ENCODE assay signal across 7 mouse cellular contexts in the genomic region with DNA sequence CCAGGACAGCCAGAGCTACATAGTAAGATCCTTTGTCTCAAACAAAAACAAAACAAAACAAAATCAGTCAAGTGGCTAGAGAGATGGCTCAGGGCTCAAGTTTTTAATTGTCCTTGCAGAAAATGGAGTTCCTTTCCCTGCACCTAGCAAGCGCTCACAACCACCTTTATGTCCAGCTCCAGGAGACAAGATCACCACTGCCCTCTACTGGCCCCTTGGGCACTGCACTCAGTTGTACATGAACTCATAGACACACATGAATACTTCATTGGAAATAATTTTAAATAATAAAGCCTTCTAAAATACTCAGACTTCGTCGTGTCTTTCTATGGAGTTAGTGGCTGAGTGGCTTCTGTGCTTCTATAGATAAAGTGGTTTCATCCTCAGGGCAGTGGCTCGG. TPM values are rescaled to one million over a fixed set of nuclear protein-coding genes. Genes with fewer than 3 reads are reported as not detected.
A peak's percentile ranks its signal among the peaks of the same experiment; 100 is the strongest.
DNase-seq lines count a peak whose midpoint lies in the region; ATAC-seq and TF ChIP-seq lines count a peak whose summit lies in the region.

No protein-coding gene starts in this region.

- no peak overlapping the region for H3K4me2 ChIP-seq in midbrain, embryonic 14.5 days (ENCODE audit: low read length)
- no peak overlapping the region for H3K4me2 ChIP-seq in midbrain, embryonic 16.5 days (ENCODE audit: low read length)
- no peak overlapping the region for H3K4me2 ChIP-seq in liver, postnatal 0 days (ENCODE audit: low read depth, low read length)

- no peaks in the 10 kb centered on the region for H3K4me1 ChIP-seq in midbrain, embryonic 14.5 days (ENCODE audit: control insufficient read depth, insufficient read depth, low read length)
- no peaks in the 10 kb centered on the region; the same call in 1 of the 2 replicates for H3K4me1 ChIP-seq in midbrain, embryonic 16.5 days (ENCODE audit: control insufficient read depth, insufficient read depth, low read length)
- 0 out of 2 replicates have a peak, but pooled peaks cover 6% of the 10 kb centered on the region for H3K4me1 ChIP-seq in liver, postnatal 0 days (ENCODE audit: insufficient read depth)

- H3K27me3 ChIP-seq in midbrain, embryonic 14.5 days (ENCODE audit: control insufficient read depth, insufficient read depth, low read length) = peaks cover 4% of the 10 kb centered on the region; the same call in 1 of the 2 replicates
- H3K27me3 ChIP-seq in midbrain, embryonic 16.5 days (ENCODE audit: control insufficient read depth, insufficient read depth, low read depth, low read length) = peaks cover 9% of the 10 kb centered on the region
- peaks cover 11% of the 10 kb centered on the region for H3K27me3 ChIP-seq in liver, postnatal 0 days (ENCODE audit: insufficient read depth, low read length)

- no peak overlapping the region for H3K9ac ChIP-seq in midbrain, embryonic 14.5 days (replicated peaks; ENCODE audit: low read length)
- no peak overlapping the region for H3K9ac ChIP-seq in midbrain, embryonic 16.5 days (ENCODE audit: low read depth, low read length)
- no peak overlapping the region for H3K9ac ChIP-seq in liver, postnatal 0 days (replicated peaks)

- 35% methylated on average over 4 of the region's 4 CpGs for WGBS in midbrain, embryonic 14.5 days
- WGBS in midbrain, embryonic 16.5 days = 34% methylated on average over 4 of the region's 4 CpGs
- 27% methylated on average over 4 of the region's 4 CpGs for WGBS in liver, postnatal 0 days (ENCODE audit: insufficient replicate concordance)

- H3K36me3 ChIP-seq in midbrain, embryonic 14.5 days (ENCODE audit: control insufficient read depth, insufficient read depth, low read length) = no peaks in the 10 kb centered on the region
- H3K36me3 ChIP-seq in midbrain, embryonic 16.5 days (ENCODE audit: control insufficient read depth, insufficient read depth, low read length) = no peaks in the 10 kb centered on the region
- H3K36me3 ChIP-seq in liver, postnatal 0 days (replicated peaks; ENCODE audit: insufficient read depth, low read length) = no peaks in the 10 kb centered on the region

- H3K4me3 ChIP-seq in midbrain, embryonic 14.5 days (replicated peaks; ENCODE audit: low read depth, low read length) = no peak overlapping the region
- no peak overlapping the region for H3K4me3 ChIP-seq in midbrain, embryonic 16.5 days (ENCODE audit: low read depth, low read length)
- no peak overlapping the region for H3K4me3 ChIP-seq in liver, postnatal 0 days (ENCODE audit: low read depth, low read length)

- H3K9me3 ChIP-seq in midbrain, embryonic 14.5 days (ENCODE audit: control insufficient read depth, low read length) = no peaks in the 10 kb centered on the region
- H3K9me3 ChIP-seq in midbrain, embryonic 16.5 days (replicated peaks; ENCODE audit: control insufficient read depth, low read length, poor library complexity, severe bottlenecking) = no peaks in the 10 kb centered on the region
- no peaks in the 10 kb centered on the region for H3K9me3 ChIP-seq in liver, postnatal 0 days (ENCODE audit: low read length)

- no peak for TF ChIP-seq EP300 in liver, postnatal 0 days (IDR thresholded peaks at IDR 0.05; ENCODE audit: low read depth)

- no peak for ATAC-seq in midbrain, embryonic 14.5 days (ENCODE audit: low FRiP score, low TSS enrichment)
- no peak for ATAC-seq in midbrain, embryonic 16.5 days
- 0 out of 2 replicates have a peak, but pooled peaks have one; percentile 45 for ATAC-seq in common myeloid progenitor, adult 5-6 weeks (replicated peaks; ENCODE audit: low read depth, poor library complexity, severe bottlenecking)
- ATAC-seq in liver, postnatal 0 days = no peak

- peak; percentile 78 for TF ChIP-seq CTCF in liver, postnatal 0 days (IDR thresholded peaks at IDR 0.05; ENCODE audit: low read depth)

- no peak overlapping the region for H3K27ac ChIP-seq in midbrain, embryonic 14.5 days (replicated peaks; ENCODE audit: low read depth, low read length)
- no peak overlapping the region for H3K27ac ChIP-seq in midbrain, embryonic 16.5 days (ENCODE audit: low read length)
- H3K27ac ChIP-seq in liver, postnatal 0 days (ENCODE audit: low read depth) = no peak overlapping the region

- peak; percentile 82 for DNase-seq in midbrain, embryonic 14.5 days
- DNase-seq in ZHBTc4 (ENCODE audit: low read depth, low spot score) = peak; percentile 76
- peak; percentile 52 for DNase-seq in hindlimb bud, embryonic 11.5 days (ENCODE audit: extremely low spot score, low read depth, low spot score)
- peak; percentile 77 for DNase-seq in liver, postnatal 0 days
- peak; percentile 81 for DNase-seq in right cerebral cortex, postnatal 4 days

RNA-seq across cellular contexts. Expression of a gene that starts 8.2 kb away (rescaled TPM):
- 3.2 and 4.2 TPM in 2 replicates for polyA plus RNA-seq in midbrain, embryonic 14.5 days (2014; fragmentation: Nextera tagmentation; extraction: Ambion mirVana)
- 8.8 and 9.4 TPM in 2 replicates for polyA plus RNA-seq in midbrain, embryonic 16.5 days (2015; fragmentation: Nextera tagmentation; extraction: Ambion mirVana)
- not detected in 2 replicates for total RNA-seq in common myeloid progenitor, adult 5-6 weeks (2017)
- 0.69 and 0.89 TPM in 2 replicates for polyA plus RNA-seq in liver, postnatal 0 days (2015; fragmentation: Nextera tagmentation; extraction: Ambion mirVana)

RNA-seq across cellular contexts. Expression of a gene that starts 9.7 kb away (rescaled TPM):
- 7.2 and 9.6 TPM in 2 replicates for polyA plus RNA-seq in midbrain, embryonic 14.5 days (2014; fragmentation: Nextera tagmentation; extraction: Ambion mirVana)
- polyA plus RNA-seq in midbrain, embryonic 16.5 days (2015; fragmentation: Nextera tagmentation; extraction: Ambion mirVana) = 6.6 and 9.7 TPM in 2 replicates
- total RNA-seq in common myeloid progenitor, adult 5-6 weeks (2017) = 9.1 and 17.7 TPM in 2 replicates
- polyA plus RNA-seq in liver, postnatal 0 days (2015; fragmentation: Nextera tagmentation; extraction: Ambion mirVana) = 3.0 and 3.1 TPM in 2 replicates

RNA-seq across cellular contexts. Expression of a gene that starts 17.2 kb away (rescaled TPM):
- not detected in 2 replicates for polyA plus RNA-seq in midbrain, embryonic 14.5 days (2014; fragmentation: Nextera tagmentation; extraction: Ambion mirVana)
- 0.13 and 0.14 TPM in 2 replicates for polyA plus RNA-seq in midbrain, embryonic 16.5 days (2015; fragmentation: Nextera tagmentation; extraction: Ambion mirVana)
- total RNA-seq in common myeloid progenitor, adult 5-6 weeks (2017) = not detected in 2 replicates
- polyA plus RNA-seq in liver, postnatal 0 days (2015; fragmentation: Nextera tagmentation; extraction: Ambion mirVana) = not detected in 2 replicates
